Mouse (Mus musculus): ENCODE data around the gene Efcc1.

Gene Efcc1

DNA sequence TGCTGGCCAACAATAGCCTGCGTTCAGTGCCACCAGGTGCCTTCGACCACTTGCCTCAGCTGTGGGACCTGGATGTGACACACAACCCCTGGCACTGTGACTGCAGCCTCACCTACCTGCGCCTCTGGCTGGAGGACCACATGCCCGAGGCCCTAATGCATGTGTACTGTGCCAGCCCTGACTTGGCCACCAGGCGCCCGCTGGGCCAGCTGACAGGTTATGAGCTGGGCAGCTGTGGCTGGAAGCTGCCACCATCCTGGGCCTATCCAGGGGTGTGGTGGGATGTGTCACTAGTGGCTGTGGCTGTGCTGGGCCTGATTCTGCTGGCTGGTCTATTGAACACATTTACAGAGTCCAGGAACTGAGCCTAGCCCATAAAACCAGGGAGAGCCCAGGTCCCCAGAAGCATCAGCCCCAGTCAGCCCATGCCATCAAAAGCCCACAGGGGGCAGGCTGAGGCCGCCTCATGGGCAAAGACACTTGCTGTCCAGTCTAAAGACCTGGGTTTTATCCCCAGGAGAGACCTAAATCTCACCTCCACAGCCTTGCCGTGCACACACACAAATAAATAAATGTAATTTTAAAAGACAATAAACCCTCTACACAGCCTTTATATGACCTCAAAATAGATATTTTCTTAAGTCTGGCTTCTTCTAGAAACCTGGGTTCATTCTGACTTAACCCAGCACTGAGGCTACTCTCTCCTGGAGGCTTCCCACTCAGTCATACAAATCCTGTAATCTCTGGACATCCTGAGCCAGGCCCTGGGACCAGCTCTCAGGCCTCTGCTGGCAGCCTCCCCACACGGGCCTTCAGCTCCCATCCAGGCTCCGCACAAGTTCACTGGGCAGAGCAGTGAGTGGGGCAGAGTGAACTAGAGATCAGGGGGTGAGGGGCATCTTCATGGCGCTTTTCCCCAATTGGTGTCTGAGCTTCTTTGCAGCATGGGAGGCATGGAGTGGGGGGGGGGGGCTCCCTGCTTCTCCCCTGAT lies 48.8 kb downstream of the Efcc1 start:
- DNase-seq (ENCODE audit: low spot score), result no peak

- no peak for DNase-seq (ENCODE audit: low spot score)
These were observed 50.1 kb downstream of the Efcc1 start for GRCm38 (mm10) chr6:87780546-87781301.

GRCm38 (mm10) chr6:87784033-87784432 lies 53.4 kb downstream of the Efcc1 start:
- DNase-seq (ENCODE audit: low spot score), result no peak

DNA sequence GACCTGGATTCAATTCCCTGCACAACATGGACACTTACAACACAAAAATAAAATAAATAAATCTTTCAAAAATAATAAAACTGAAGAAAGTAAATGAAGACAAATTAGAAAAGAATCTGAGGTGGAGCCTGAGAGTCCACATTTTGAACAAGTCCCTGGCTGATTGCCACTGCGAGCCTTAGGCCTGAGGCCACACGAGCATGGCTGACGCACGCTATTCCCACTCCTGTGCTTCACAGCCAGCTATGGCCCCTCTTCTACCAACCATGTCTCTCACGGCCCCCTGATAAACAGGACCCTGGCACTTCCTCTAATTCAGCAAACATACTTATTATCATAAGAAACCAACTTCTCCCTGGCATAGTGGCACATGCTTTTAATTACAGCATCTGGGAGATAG lies 56.0 kb downstream of the Efcc1 start:
- no peak for DNase-seq (ENCODE audit: low spot score)

DNA sequence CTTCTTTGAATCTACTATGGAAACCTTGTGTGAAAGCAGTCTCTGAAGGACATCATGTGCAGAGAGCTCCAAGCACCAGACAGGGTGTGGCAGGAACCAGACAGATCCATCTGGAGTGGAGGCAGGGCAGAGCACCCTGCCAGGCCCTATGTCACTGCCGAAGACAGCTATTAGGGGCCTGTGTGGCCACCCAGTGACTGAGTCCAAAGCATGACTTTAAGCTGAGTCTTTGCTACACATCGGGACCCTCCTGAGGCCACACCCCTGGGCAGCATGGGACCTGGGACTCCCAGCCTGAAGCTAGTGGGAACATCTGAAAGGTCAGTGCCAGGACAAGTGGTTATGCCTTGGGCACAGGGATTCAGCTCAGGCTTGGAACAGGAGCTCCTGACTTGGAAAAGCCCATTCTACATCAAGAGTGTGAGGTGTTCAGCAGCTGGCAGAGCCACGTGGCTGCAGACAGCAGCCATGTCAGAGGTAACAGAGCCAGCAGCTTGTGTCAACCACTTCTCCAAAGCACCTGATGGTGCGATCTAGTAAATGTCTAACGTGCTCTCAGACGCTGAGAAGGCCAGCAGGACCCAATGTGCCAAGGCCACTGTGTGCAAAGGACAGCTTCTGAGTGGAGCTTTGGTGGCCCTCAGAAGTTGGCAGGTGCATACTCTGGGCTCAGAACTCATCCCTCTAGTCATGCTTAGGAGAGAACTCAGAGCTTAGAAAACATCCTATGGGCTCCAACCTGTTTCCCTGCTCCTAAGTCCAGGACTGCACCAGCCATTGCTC lies 56.6 kb downstream of the Efcc1 start:
- no peak for DNase-seq (ENCODE audit: low spot score)

DNA sequence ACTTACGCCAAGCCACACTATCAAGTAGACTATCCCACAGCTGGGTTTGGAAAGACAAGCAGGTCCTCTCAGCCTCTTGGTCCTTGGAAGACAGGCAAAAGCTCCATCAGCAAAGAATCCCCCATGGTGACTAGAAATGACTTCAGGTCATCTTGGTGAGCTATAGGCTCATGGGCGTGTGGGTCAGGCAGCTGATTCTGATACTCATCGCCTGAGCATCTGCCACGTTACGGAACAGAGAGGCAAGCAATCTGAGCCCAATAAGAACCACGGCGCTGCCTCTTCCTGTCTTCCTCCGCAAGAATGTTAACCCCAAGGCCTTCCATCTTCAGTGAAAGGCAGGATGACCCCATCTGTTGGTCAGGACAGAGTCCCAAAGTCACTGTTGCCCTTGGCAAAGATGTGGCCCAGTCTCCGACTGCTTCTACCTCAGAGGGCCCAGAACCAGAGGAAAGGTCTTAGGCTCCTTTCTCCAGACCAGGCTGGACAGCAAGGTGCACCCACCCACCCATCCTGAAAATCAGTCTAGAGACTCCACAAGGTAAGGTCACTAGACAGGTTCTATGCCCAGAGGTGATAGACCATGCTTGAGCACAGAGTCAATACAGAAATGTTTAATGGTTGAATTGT lies 57.7 kb downstream of the Efcc1 start:
- no peak for DNase-seq (ENCODE audit: low spot score)

DNA sequence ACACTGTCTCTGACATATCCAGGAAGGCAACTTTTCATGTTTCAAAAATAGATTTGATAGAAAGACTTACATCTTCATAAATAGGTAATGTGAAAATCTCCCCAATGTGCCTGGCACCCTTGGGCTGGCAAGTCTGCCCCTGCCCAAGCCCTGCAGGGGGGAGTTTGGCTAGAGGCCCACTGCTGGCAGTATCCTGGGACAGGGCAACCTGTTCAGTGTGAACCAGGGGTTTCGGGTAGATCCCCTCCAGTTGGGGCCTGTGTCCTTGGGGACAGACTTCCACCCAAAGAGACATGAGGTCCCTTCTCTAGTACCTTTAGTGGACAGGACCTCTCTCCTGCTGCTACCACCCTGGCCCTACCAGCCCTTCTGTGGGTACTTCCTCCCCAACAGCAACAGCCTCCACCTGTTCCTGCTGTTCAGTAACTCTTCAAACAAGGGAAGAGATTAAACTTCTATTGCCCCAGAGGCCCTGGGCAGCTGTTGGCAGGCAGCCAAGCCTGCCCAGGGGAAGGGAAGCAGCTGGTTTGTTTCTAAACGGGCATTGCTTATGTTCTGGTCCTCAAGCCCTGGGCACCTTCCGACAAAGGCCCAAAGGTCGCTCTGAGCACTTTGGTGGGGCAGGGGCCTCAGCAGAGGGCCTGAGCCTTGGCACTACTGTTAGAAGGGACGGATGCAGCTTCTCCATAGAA lies 58.4 kb downstream of the Efcc1 start:
- DNase-seq (ENCODE audit: low spot score), result no peak

DNA sequence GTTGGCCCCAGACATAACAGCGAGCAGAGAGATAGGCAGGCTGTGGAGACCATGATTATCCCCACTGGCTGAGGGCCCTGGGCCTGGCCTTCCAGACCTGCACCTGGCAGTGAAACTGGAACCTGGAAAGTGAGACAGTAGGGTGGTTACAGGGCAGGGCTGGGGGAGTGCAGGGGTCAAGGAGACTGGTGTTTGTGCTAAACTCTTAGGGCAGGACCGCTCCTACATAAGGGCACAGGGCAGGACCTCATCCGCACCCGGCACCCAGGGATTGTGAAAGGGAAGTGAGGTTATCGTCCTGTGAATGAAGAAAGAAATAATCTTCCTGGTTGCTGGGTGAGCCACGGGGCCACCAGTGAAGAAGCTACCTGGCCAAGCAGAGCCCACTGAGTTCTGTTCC lies 59.1 kb downstream of the Efcc1 start:
- DNase-seq (ENCODE audit: low spot score), result no peak

DNA sequence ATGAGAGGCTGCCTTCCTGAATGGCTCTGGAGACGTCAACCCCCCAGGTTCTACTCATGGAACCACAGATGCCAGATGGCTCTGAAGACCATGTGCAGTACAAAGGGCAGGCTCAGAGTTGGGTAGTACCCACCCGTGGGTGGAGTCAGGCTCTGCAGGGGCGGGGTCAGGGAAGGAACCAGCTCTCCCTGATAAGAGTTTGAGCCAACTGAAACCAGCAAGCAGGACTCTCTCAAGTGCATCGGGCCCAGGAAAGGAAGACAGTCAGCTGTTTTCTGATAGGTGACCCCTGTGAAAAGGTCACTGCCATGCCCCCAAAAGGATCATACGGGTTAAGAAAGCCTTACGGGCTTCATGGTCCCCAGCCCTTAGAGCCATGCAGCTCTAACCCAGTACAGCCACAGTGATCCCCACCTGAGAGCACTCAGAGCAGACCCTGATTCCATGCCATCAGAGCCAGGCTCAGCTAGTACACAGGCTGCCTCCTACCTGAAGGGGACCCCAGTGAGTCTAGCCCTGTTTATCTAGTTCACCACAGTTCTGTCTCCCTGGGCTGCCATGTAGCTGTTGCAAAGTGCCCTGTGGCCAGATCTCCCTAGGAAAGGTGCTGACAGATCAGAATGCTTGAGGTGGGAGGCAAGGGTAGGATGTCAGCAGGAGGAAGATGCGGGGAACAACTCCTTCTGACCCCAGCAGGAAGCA lies 60.3 kb downstream of the Efcc1 start:
- DNase-seq (ENCODE audit: low spot score), result no peak

GRCm38 (mm10) chr6:87791826-87792225 lies 61.2 kb downstream of the Efcc1 start:
- no peak for DNase-seq (ENCODE audit: low spot score)

- no peak for DNase-seq (ENCODE audit: low spot score)
These were observed 63.3 kb downstream of the Efcc1 start for GRCm38 (mm10) chr6:87793821-87794510.

- no peak for DNase-seq (ENCODE audit: low spot score)
These were observed 64.9 kb downstream of the Efcc1 start for GRCm38 (mm10) chr6:87795385-87796150.

DNA sequence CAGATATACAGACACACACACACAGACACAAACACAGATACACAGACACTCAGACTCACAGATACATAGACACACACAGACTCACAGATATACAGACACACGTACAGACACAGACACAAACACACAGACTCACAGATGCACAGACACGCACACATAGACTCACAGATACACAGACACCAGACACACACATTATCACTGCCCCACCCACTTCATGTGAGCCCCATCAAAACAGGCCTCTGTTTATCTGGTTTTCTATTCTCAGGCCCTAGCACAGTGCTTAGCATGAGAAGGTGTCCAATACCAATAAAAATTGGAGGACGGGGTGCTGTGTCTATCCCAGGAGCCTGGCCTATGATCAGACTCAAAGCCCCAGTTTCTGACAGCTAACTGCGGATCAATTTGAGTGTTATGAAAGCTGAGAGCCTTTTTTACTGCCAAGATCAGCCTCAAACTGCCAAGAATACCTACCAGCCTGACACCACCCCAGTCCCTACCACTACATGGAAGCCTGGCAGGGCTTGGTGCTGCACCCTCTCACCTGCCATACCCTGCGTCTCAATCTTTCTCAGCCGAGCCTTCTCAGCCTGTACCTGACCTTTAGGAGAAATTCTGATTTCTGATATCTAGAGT lies 65.7 kb downstream of the Efcc1 start:
- DNase-seq (ENCODE audit: low spot score), result no peak

GRCm38 (mm10) chr6:87797321-87797720 lies 66.7 kb downstream of the Efcc1 start:
- DNase-seq (ENCODE audit: low spot score), result no peak

- DNase-seq (ENCODE audit: low spot score), result no peak
These were observed 68.9 kb downstream of the Efcc1 start for GRCm38 (mm10) chr6:87799576-87799975.

DNA sequence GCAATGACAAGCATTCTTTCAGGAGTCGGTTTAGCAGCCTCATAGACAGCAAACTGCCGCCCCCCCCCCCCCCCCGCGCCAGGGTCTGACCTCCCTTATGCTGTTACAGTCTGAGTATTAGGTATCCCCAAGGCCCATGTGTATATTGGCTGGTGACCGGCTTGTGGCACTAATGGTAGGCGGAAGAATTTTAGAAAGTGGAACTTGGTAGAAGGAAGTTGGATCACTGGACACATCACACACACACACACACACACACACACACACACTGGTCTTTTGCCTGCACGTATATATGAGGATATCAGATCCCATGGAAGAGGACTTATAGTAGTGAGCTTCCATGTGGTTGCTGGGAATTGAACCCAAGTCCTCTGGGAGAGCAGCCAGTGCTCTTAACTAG lies 71.8 kb downstream of the Efcc1 start:
- DNase-seq (ENCODE audit: low spot score), result no peak

GRCm38 (mm10) chr6:87804036-87804435 lies 73.4 kb downstream of the Efcc1 start:
- no peak for DNase-seq (ENCODE audit: low spot score)

DNA sequence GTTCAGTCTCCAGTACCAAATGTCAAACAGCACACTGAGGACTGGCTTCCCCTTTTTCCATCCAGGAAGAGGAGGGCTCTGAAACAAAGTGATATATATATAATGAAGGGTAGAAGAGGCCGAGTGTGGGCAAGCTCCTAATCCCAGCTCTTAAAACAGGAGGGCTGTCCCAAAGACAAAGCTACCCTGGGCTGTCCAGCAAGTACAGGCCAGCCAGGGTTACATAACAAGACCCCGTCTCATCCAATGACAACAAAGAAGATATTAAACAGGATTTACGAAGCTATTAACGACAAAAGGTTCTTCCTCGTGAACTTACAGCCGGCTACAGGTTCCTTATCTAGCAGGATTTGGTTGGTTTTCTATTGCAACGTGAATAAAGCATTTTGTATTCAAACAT lies 74.2 kb downstream of the Efcc1 start:
- DNase-seq (ENCODE audit: low spot score), result no peak

GRCm38 (mm10) chr6:87805448-87805847 lies 74.8 kb downstream of the Efcc1 start:
- no peak for DNase-seq (ENCODE audit: low spot score)
